ENCODE assay signal across 9 mouse cellular contexts in genomic region chr1:127773198-127773802, GRCm38 (mm10). TPM values are rescaled to one million over a fixed set of nuclear protein-coding genes. Genes with fewer than 3 reads are reported as not detected.
DNase-seq lines count a peak whose midpoint lies in the region; ATAC-seq and TF ChIP-seq lines count a peak whose summit lies in the region.
"Had no signal": no experiment of that assay in that cellular context is flagged by ENCODE, and none has a peak within 500 bp of the region (broad histone marks: within the 10 kb centered on the region; RNA-seq: fewer than 3 reads in every experiment).

No protein-coding gene starts in this region.

- intact Hi-C loops in left cerebral cortex, postnatal 14 days (cut with DNase I) = no loop called here

- peak; percentile 18 for DNase-seq in adrenal gland, adult 8-10 months
- no peak for DNase-seq in adrenal gland, adult 18-20 months (ENCODE audit: low spot score in 2 of 2)
- DNase-seq in testis, postnatal 10 days (ENCODE audit: low spot score) = no peak
- no peak for DNase-seq in ovary, postnatal 14 days (ENCODE audit: low spot score)
- no peak for DNase-seq in left cerebral cortex, postnatal 14 days (ENCODE audit: low spot score in 2 of 2)

- H3K4me3 ChIP-seq in testis, adult 2 months (ENCODE audit: control insufficient read depth, low read depth, low read length) = peak overlapping the region; percentile 97
- peak overlapping the region; percentile 81 for H3K4me3 ChIP-seq in intestine, embryonic 15.5 days (replicated peaks)
- H3K4me3 ChIP-seq in midbrain, embryonic 16.5 days (ENCODE audit: low read depth, low read length) = peak overlapping the region; percentile 63

- ATAC-seq in intestine, embryonic 15.5 days = peak; percentile 39
- ATAC-seq in midbrain, embryonic 16.5 days = peak; percentile 57

- no peaks in the 10 kb centered on the region for H3K36me3 ChIP-seq in testis, adult 2 months (ENCODE audit: control insufficient read depth, insufficient read depth, low read length)
- no peaks in the 10 kb centered on the region for H3K36me3 ChIP-seq in intestine, embryonic 15.5 days
- H3K36me3 ChIP-seq in midbrain, embryonic 16.5 days (ENCODE audit: control insufficient read depth, insufficient read depth, low read length) = no peaks in the 10 kb centered on the region

- peak overlapping the region; percentile 63 for H3K4me2 ChIP-seq in intestine, embryonic 15.5 days (replicated peaks)
- H3K4me2 ChIP-seq in midbrain, embryonic 16.5 days (ENCODE audit: low read length) = peak overlapping the region; percentile 89

- no peak for TF ChIP-seq CTCF in testis, adult 2 months (IDR thresholded peaks at IDR 0.05; ENCODE audit: control insufficient read depth, insufficient read depth, insufficient replicate concordance, low read depth, low read length)

- H3K9me3 ChIP-seq in intestine, embryonic 15.5 days = no peaks in the 10 kb centered on the region
- no peaks in the 10 kb centered on the region for H3K9me3 ChIP-seq in midbrain, embryonic 16.5 days (replicated peaks; ENCODE audit: control insufficient read depth, low read length, poor library complexity, severe bottlenecking)

- peak overlapping the region; percentile 98 for H3K27ac ChIP-seq in testis, adult 2 months (ENCODE audit: control insufficient read depth, insufficient read depth, low read depth, low read length)
- peak overlapping the region; percentile 81 for H3K27ac ChIP-seq in intestine, embryonic 15.5 days
- peak overlapping the region; percentile 93 for H3K27ac ChIP-seq in midbrain, embryonic 16.5 days (ENCODE audit: low read length)

- 2% methylated on average over 14 of the region's 14 CpGs for WGBS in intestine, embryonic 15.5 days
- under 1% methylated on average over 14 of the region's 14 CpGs for WGBS in midbrain, embryonic 16.5 days

- peak overlapping the region; percentile 45 for H3K9ac ChIP-seq in intestine, embryonic 15.5 days
- peak overlapping the region; percentile 51 for H3K9ac ChIP-seq in midbrain, embryonic 16.5 days (ENCODE audit: low read depth, low read length)

- no peak for TF ChIP-seq POLR2A in testis, adult 2 months (IDR thresholded peaks at IDR 0.05; ENCODE audit: control insufficient read depth, low read depth, low read length)

- H3K4me1 ChIP-seq in testis, adult 2 months (ENCODE audit: control insufficient read depth, insufficient read depth, low read length) = peaks cover 4% of the 10 kb centered on the region; the same call in 1 of the 2 replicates
- no peaks in the 10 kb centered on the region for H3K4me1 ChIP-seq in intestine, embryonic 15.5 days (replicated peaks)
- H3K4me1 ChIP-seq in midbrain, embryonic 16.5 days (ENCODE audit: control insufficient read depth, insufficient read depth, low read length) = peaks cover 28% of the 10 kb centered on the region

- H3K27me3 ChIP-seq in testis, adult 2 months (ENCODE audit: control insufficient read depth, insufficient read depth, low read length) = no peaks in the 10 kb centered on the region
- H3K27me3 ChIP-seq in intestine, embryonic 15.5 days (replicated peaks) = no peaks in the 10 kb centered on the region
- no peaks in the 10 kb centered on the region for H3K27me3 ChIP-seq in midbrain, embryonic 16.5 days (ENCODE audit: control insufficient read depth, insufficient read depth, low read depth, low read length)

RNA-seq across cellular contexts. Expression of gene Ccnt2, which starts 0.7 kb away (rescaled TPM):
- 10 to 100 TPM; 45.6 to 73.4 (median 53.0) TPM for total RNA-seq in adrenal gland, adult 8-10 months (2022)
- total RNA-seq in adrenal gland, adult 18-20 months (2021) = 10 to 100 TPM; 40.2 to 51.3 TPM
- 9.4 and 10.9 TPM in 2 replicates for polyA plus RNA-seq in testis, adult 2 months (2012; rRNA removed)
- 57.1 and 57.7 TPM in 2 replicates for polyA plus RNA-seq in intestine, embryonic 15.5 days (2015; fragmentation: Nextera tagmentation; extraction: Ambion mirVana)
- polyA plus RNA-seq in midbrain, embryonic 16.5 days (2015; fragmentation: Nextera tagmentation; extraction: Ambion mirVana) = 94.9 and 110 TPM in 2 replicates
- 10 to 100 TPM; 55.0 to 59.4 TPM for total RNA-seq in left cerebral cortex, postnatal 14 days (2021)

RNA-seq across cellular contexts. Expression of gene Acmsd, which starts 44.1 kb away (rescaled TPM):
- not detected for total RNA-seq in adrenal gland, adult 8-10 months (2022)
- under 1 TPM in 1 of 2 experiments, not detected in 1; 0.17 TPM for total RNA-seq in adrenal gland, adult 18-20 months (2021)
- polyA plus RNA-seq in testis, adult 2 months (2012; rRNA removed) = not detected in 2 replicates
- 0.15 and 0.28 TPM in 2 replicates for polyA plus RNA-seq in intestine, embryonic 15.5 days (2015; fragmentation: Nextera tagmentation; extraction: Ambion mirVana)
- 0.12 TPM in 1 of 2 replicates, not detected in the other for polyA plus RNA-seq in midbrain, embryonic 16.5 days (2015; fragmentation: Nextera tagmentation; extraction: Ambion mirVana)
- not detected for total RNA-seq in left cerebral cortex, postnatal 14 days (2021)
- polyA plus RNA-seq: frontal cortex, adult 2 months had no signal
